In the genomic region with DNA sequence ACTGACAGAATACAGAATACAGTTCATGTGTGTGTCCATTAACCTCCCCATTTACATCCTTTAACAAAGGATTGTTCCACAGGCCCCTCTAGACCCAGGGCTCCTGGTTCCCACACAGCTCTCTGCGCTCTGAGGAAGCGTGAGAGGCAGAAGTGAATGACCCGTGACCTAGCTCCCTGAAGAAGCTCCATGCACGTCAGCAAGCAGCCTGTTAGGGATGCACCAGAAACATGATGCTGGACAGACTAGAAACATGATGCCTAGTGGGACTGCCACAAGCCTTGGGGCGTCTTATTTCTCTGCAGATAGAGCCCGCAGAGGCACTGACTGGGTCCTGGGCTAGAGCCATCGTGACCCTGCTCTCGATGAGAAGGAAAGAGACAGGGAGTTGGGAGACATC, we compare ENCODE assay signal across 12 mouse cellular contexts. TPM values are rescaled to one million over a fixed set of nuclear protein-coding genes. Genes with fewer than 3 reads are reported as not detected.
DNase-seq lines count a peak whose midpoint lies in the region; ATAC-seq lines count a peak whose summit lies in the region.
"Had no signal": no experiment of that assay in that cellular context is flagged by ENCODE, and none has a peak within 500 bp of the region (broad histone marks: within the 10 kb centered on the region; RNA-seq: fewer than 3 reads in every experiment).

No protein-coding gene starts in this region.

- H3K9ac ChIP-seq in hindbrain, embryonic 14.5 days = no peak overlapping the region
- 0 out of 2 replicates have a peak overlapping the region, but pooled peaks have one; percentile 40 for H3K9ac ChIP-seq in midbrain, embryonic 13.5 days (replicated peaks)
- no peak overlapping the region for H3K9ac ChIP-seq in midbrain, embryonic 11.5 days (ENCODE audit: low read length)
- H3K9ac ChIP-seq in embryonic facial prominence, embryonic 14.5 days (ENCODE audit: low read depth, low read length) = no peak overlapping the region
- H3K9ac ChIP-seq in heart, embryonic 11.5 days (ENCODE audit: low read depth, low read length) = no peak overlapping the region
- H3K9ac ChIP-seq: forebrain, embryonic 15.5 days; heart, embryonic 12.5 days had no signal

- no peak for ATAC-seq in hindbrain, embryonic 14.5 days (ENCODE audit: low FRiP score)
- no peak for ATAC-seq in midbrain, embryonic 13.5 days
- ATAC-seq in midbrain, embryonic 11.5 days (ENCODE audit: low FRiP score) = no peak
- no peak for ATAC-seq in embryonic facial prominence, embryonic 14.5 days (ENCODE audit: low read depth)
- no peak for ATAC-seq in heart, embryonic 11.5 days (replicated peaks; ENCODE audit: insufficient number of reproducible peaks, low FRiP score, low TSS enrichment)
- ATAC-seq: forebrain, embryonic 15.5 days had no signal

- H3K4me2 ChIP-seq in hindbrain, embryonic 14.5 days (replicated peaks) = no peak overlapping the region
- no peak overlapping the region for H3K4me2 ChIP-seq in midbrain, embryonic 13.5 days (replicated peaks)
- H3K4me2 ChIP-seq in midbrain, embryonic 11.5 days = no peak overlapping the region
- no peak overlapping the region for H3K4me2 ChIP-seq in embryonic facial prominence, embryonic 14.5 days (ENCODE audit: low read depth, low read length)
- H3K4me2 ChIP-seq in heart, embryonic 11.5 days = no peak overlapping the region
- H3K4me2 ChIP-seq: forebrain, embryonic 15.5 days; heart, embryonic 12.5 days; liver, embryonic 11.5 days had no signal

- 37% methylated on average over 8 of the region's 8 CpGs for WGBS in hindbrain, embryonic 10.5 days
- WGBS in hindbrain, embryonic 14.5 days = 51% methylated on average over 8 of the region's 8 CpGs
- WGBS in midbrain, embryonic 13.5 days = 52% methylated on average over 8 of the region's 8 CpGs
- 53% methylated on average over 8 of the region's 8 CpGs for WGBS in midbrain, embryonic 11.5 days
- 25% methylated on average over 8 of the region's 8 CpGs for WGBS in embryonic facial prominence, embryonic 14.5 days
- 55% methylated on average over 8 of the region's 8 CpGs for WGBS in heart, embryonic 11.5 days (ENCODE audit: insufficient replicate concordance)

- 0 out of 2 replicates have a peak, but pooled peaks cover 3% of the 10 kb centered on the region for H3K27me3 ChIP-seq in hindbrain, embryonic 10.5 days (ENCODE audit: insufficient read depth, poor library complexity, severe bottlenecking)
- no peaks in the 10 kb centered on the region for H3K27me3 ChIP-seq in hindbrain, embryonic 14.5 days (ENCODE audit: control insufficient read depth, insufficient read depth, low read length)
- H3K27me3 ChIP-seq in midbrain, embryonic 13.5 days = no peaks in the 10 kb centered on the region
- no peaks in the 10 kb centered on the region for H3K27me3 ChIP-seq in midbrain, embryonic 11.5 days (ENCODE audit: control insufficient read depth, insufficient read depth, low read length)
- H3K27me3 ChIP-seq in embryonic facial prominence, embryonic 14.5 days (replicated peaks; ENCODE audit: control insufficient read depth, insufficient read depth, low read length) = no peaks in the 10 kb centered on the region
- H3K27me3 ChIP-seq in heart, embryonic 11.5 days (ENCODE audit: control insufficient read depth, insufficient read depth, low read length) = no peaks in the 10 kb centered on the region
- H3K27me3 ChIP-seq: forebrain, embryonic 15.5 days had no signal

- peaks cover 59% of the 10 kb centered on the region for H3K4me1 ChIP-seq in hindbrain, embryonic 10.5 days (replicated peaks)
- peaks cover 8% of the 10 kb centered on the region; the same call in 1 of the 2 replicates for H3K4me1 ChIP-seq in hindbrain, embryonic 14.5 days (replicated peaks; ENCODE audit: control insufficient read depth, insufficient read depth, low read length)
- peaks cover 20% of the 10 kb centered on the region for H3K4me1 ChIP-seq in midbrain, embryonic 13.5 days (replicated peaks)
- H3K4me1 ChIP-seq in midbrain, embryonic 11.5 days (ENCODE audit: control insufficient read depth, insufficient read depth, low read length) = peaks cover 7% of the 10 kb centered on the region
- H3K4me1 ChIP-seq in embryonic facial prominence, embryonic 14.5 days (ENCODE audit: control insufficient read depth, insufficient read depth, low read length) = peaks cover 21% of the 10 kb centered on the region
- H3K4me1 ChIP-seq in heart, embryonic 11.5 days (ENCODE audit: control insufficient read depth, insufficient read depth, low read length) = peaks cover 12% of the 10 kb centered on the region

- 0 out of 2 replicates have a peak overlapping the region, but pooled peaks have one; percentile 4 for H3K4me3 ChIP-seq in hindbrain, embryonic 10.5 days
- no peak overlapping the region for H3K4me3 ChIP-seq in hindbrain, embryonic 14.5 days (replicated peaks; ENCODE audit: low read length)
- H3K4me3 ChIP-seq in midbrain, embryonic 13.5 days (replicated peaks) = no peak overlapping the region
- H3K4me3 ChIP-seq in midbrain, embryonic 11.5 days (ENCODE audit: low read depth, low read length) = no peak overlapping the region
- no peak overlapping the region for H3K4me3 ChIP-seq in embryonic facial prominence, embryonic 14.5 days (ENCODE audit: low read depth, low read length)
- no peak overlapping the region for H3K4me3 ChIP-seq in heart, embryonic 11.5 days (ENCODE audit: low read depth, low read length)
- H3K4me3 ChIP-seq: forebrain, embryonic 15.5 days; heart, embryonic 12.5 days had no signal

- peak overlapping the region; percentile 73 for H3K27ac ChIP-seq in hindbrain, embryonic 10.5 days
- no peak overlapping the region for H3K27ac ChIP-seq in hindbrain, embryonic 14.5 days
- H3K27ac ChIP-seq in midbrain, embryonic 13.5 days = no peak overlapping the region
- H3K27ac ChIP-seq in midbrain, embryonic 11.5 days (ENCODE audit: low read depth, low read length) = no peak overlapping the region
- H3K27ac ChIP-seq in embryonic facial prominence, embryonic 14.5 days (replicated peaks; ENCODE audit: low read depth, low read length) = peak overlapping the region; percentile 46
- no peak overlapping the region for H3K27ac ChIP-seq in heart, embryonic 11.5 days (ENCODE audit: low read depth, low read length)
- H3K27ac ChIP-seq: forebrain, embryonic 15.5 days had no signal

- H3K36me3 ChIP-seq in hindbrain, embryonic 10.5 days = peaks cover 40% of the 10 kb centered on the region
- H3K36me3 ChIP-seq in hindbrain, embryonic 14.5 days (replicated peaks; ENCODE audit: control insufficient read depth, insufficient read depth) = peaks cover 49% of the 10 kb centered on the region
- H3K36me3 ChIP-seq in midbrain, embryonic 13.5 days = peaks cover 40% of the 10 kb centered on the region
- H3K36me3 ChIP-seq in midbrain, embryonic 11.5 days (ENCODE audit: control insufficient read depth, insufficient read depth, low read length) = no peaks in the 10 kb centered on the region
- peaks cover 28% of the 10 kb centered on the region for H3K36me3 ChIP-seq in embryonic facial prominence, embryonic 14.5 days (ENCODE audit: control insufficient read depth, insufficient read depth, low read length)
- no peaks in the 10 kb centered on the region; the same call in 1 of the 2 replicates for H3K36me3 ChIP-seq in heart, embryonic 11.5 days (ENCODE audit: control insufficient read depth, insufficient read depth, low read length)

- DNase-seq in hindbrain, embryonic 10.5 days (ENCODE audit: low spot score) = peak; percentile 39
- DNase-seq in hindbrain, embryonic 14.5 days (ENCODE audit: low spot score) = no peak
- DNase-seq in midbrain, embryonic 11.5 days (ENCODE audit: low spot score, missing footprints) = no peak
- no peak for DNase-seq in embryonic facial prominence, embryonic 14.5 days (ENCODE audit: low spot score)
- peak; percentile 44 for DNase-seq in mesoderm, embryonic 11.5 days (ENCODE audit: low read depth, low spot score)
- DNase-seq: gastrocnemius, postnatal 14 days; kidney, adult 8-10 months had no signal

- H3K9me3 ChIP-seq in hindbrain, embryonic 10.5 days = no peaks in the 10 kb centered on the region
- no peaks in the 10 kb centered on the region for H3K9me3 ChIP-seq in hindbrain, embryonic 14.5 days (ENCODE audit: control insufficient read depth, low read length)
- H3K9me3 ChIP-seq in midbrain, embryonic 13.5 days = no peaks in the 10 kb centered on the region
- H3K9me3 ChIP-seq in midbrain, embryonic 11.5 days (ENCODE audit: control insufficient read depth, low read length) = no peaks in the 10 kb centered on the region
- no peaks in the 10 kb centered on the region for H3K9me3 ChIP-seq in embryonic facial prominence, embryonic 14.5 days (ENCODE audit: control insufficient read depth, low read length)
- H3K9me3 ChIP-seq in heart, embryonic 11.5 days (replicated peaks; ENCODE audit: control insufficient read depth, low read length) = no peaks in the 10 kb centered on the region
- H3K9me3 ChIP-seq: forebrain, embryonic 15.5 days; heart, embryonic 12.5 days had no signal

RNA-seq across cellular contexts. Expression of a gene that starts 23.4 kb away (rescaled TPM):
- 12.1 and 14.5 TPM in 2 replicates for polyA plus RNA-seq in hindbrain, embryonic 10.5 days (2016; fragmentation: Nextera tagmentation; extraction: Ambion mirVana)
- polyA plus RNA-seq in hindbrain, embryonic 14.5 days (2014; fragmentation: Nextera tagmentation; extraction: Ambion mirVana) = 31.9 and 35.5 TPM in 2 replicates
- 11.3 and 15.9 TPM in 2 replicates for polyA plus RNA-seq in midbrain, embryonic 13.5 days (2015; fragmentation: Nextera tagmentation; extraction: Ambion mirVana)
- polyA plus RNA-seq in midbrain, embryonic 11.5 days (2014; fragmentation: Nextera tagmentation; extraction: Ambion mirVana) = 8.3 and 10.3 TPM in 2 replicates
- 8.8 and 9.2 TPM in 2 replicates for polyA plus RNA-seq in embryonic facial prominence, embryonic 14.5 days (2014; fragmentation: Nextera tagmentation; extraction: Ambion mirVana)
- polyA plus RNA-seq in heart, embryonic 11.5 days (2014; fragmentation: Nextera tagmentation; extraction: Ambion mirVana) = 4.4 and 6.2 TPM in 2 replicates

RNA-seq across cellular contexts. Expression of a gene that starts 55.5 kb away (rescaled TPM):
- polyA plus RNA-seq in hindbrain, embryonic 10.5 days (2016; fragmentation: Nextera tagmentation; extraction: Ambion mirVana) = 11.8 and 15.0 TPM in 2 replicates
- polyA plus RNA-seq in hindbrain, embryonic 14.5 days (2014; fragmentation: Nextera tagmentation; extraction: Ambion mirVana) = 14.6 and 20.1 TPM in 2 replicates
- polyA plus RNA-seq in midbrain, embryonic 13.5 days (2015; fragmentation: Nextera tagmentation; extraction: Ambion mirVana) = 17.4 and 21.3 TPM in 2 replicates
- polyA plus RNA-seq in midbrain, embryonic 11.5 days (2014; fragmentation: Nextera tagmentation; extraction: Ambion mirVana) = 11.5 and 14.4 TPM in 2 replicates
- polyA plus RNA-seq in embryonic facial prominence, embryonic 14.5 days (2014; fragmentation: Nextera tagmentation; extraction: Ambion mirVana) = 20.0 and 27.1 TPM in 2 replicates
- polyA plus RNA-seq in heart, embryonic 11.5 days (2014; fragmentation: Nextera tagmentation; extraction: Ambion mirVana) = 4.1 and 4.6 TPM in 2 replicates

Comparison
In these comparisons a context has a peak if more than half of its experiments do, and no peak if none do; other contexts are left out.
1. DNase-seq: peak in hindbrain, embryonic 10.5 days (single experiment) and mesoderm, embryonic 11.5 days (single experiment); none in hindbrain, embryonic 14.5 days (single experiment), midbrain, embryonic 11.5 days (single experiment) and embryonic facial prominence, embryonic 14.5 days (single experiment).
2. H3K27ac ChIP-seq: peak in hindbrain, embryonic 10.5 days (single experiment) and embryonic facial prominence, embryonic 14.5 days (single experiment); none in hindbrain, embryonic 14.5 days (single experiment), midbrain, embryonic 13.5 days (single experiment), midbrain, embryonic 11.5 days (single experiment) and heart, embryonic 11.5 days (single experiment).